In the genomic region with DNA sequence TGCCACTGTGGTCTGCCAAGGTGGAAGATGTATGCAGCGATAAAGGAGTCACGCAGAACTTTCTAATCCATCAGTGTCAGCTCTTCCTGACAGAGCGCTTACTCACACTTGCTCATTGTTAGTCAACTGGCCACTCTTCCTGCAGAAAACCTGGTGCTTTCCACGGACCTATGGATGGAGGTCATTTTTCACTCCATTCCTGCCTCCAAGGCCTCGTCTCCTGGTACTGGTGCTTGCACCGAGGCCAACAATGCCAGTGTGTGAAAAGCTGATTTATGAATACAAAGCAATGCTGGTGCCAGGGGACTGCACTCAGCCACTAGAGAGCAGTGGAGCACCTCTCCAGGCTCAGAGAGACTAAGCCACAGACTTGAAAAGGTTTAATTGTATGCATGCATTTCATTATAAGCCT, we compare ENCODE assay signal across 9 mouse cellular contexts. TPM values are rescaled to one million over a fixed set of nuclear protein-coding genes. Genes with fewer than 3 reads are reported as not detected.
A peak's percentile ranks its signal among the peaks of the same experiment; 100 is the strongest.
DNase-seq lines count a peak whose midpoint lies in the region; ATAC-seq lines count a peak whose summit lies in the region.
"Had no signal": no experiment of that assay in that cellular context is flagged by ENCODE, and none has a peak within 500 bp of the region (broad histone marks: within the 10 kb centered on the region; RNA-seq: fewer than 3 reads in every experiment).

No protein-coding gene starts in this region.

- no peaks in the 10 kb centered on the region for H3K9me3 ChIP-seq in heart, embryonic 10.5 days
- no peaks in the 10 kb centered on the region for H3K9me3 ChIP-seq in heart, embryonic 11.5 days (replicated peaks; ENCODE audit: control insufficient read depth, low read length)
- H3K9me3 ChIP-seq in forebrain, embryonic 14.5 days (replicated peaks; ENCODE audit: control insufficient read depth, low read length), result no peaks in the 10 kb centered on the region
- H3K9me3 ChIP-seq in neural tube, embryonic 13.5 days, result no peaks in the 10 kb centered on the region
- H3K9me3 ChIP-seq: lung, embryonic 15.5 days had no signal

- peaks cover 8% of the 10 kb centered on the region for H3K4me1 ChIP-seq in heart, embryonic 10.5 days
- peaks cover 6% of the 10 kb centered on the region; the same call in 1 of the 2 replicates for H3K4me1 ChIP-seq in heart, embryonic 11.5 days (ENCODE audit: control insufficient read depth, insufficient read depth, low read length)
- peaks cover 10% of the 10 kb centered on the region for H3K4me1 ChIP-seq in forebrain, embryonic 14.5 days (ENCODE audit: control insufficient read depth, insufficient read depth, low read length)
- H3K4me1 ChIP-seq in neural tube, embryonic 13.5 days (replicated peaks), result peaks cover 35% of the 10 kb centered on the region
- H3K4me1 ChIP-seq: lung, embryonic 15.5 days had no signal

- ATAC-seq in heart, embryonic 11.5 days (replicated peaks; ENCODE audit: insufficient number of reproducible peaks, low FRiP score, low TSS enrichment), result no peak
- ATAC-seq in forebrain, embryonic 14.5 days, result peak; percentile 90
- peak; percentile 93 for ATAC-seq in neural tube, embryonic 13.5 days (ENCODE audit: low read depth)

- intact Hi-C loops in gastrocnemius, postnatal 36 days (cut with DNase I), result no loop called here

- H3K9ac ChIP-seq in heart, embryonic 11.5 days (ENCODE audit: low read depth, low read length), result no peak overlapping the region
- H3K9ac ChIP-seq in forebrain, embryonic 14.5 days (ENCODE audit: low read length), result no peak overlapping the region
- H3K9ac ChIP-seq in neural tube, embryonic 13.5 days, result no peak overlapping the region
- H3K9ac ChIP-seq: lung, embryonic 15.5 days had no signal

- WGBS in heart, embryonic 10.5 days, result 83% methylated on average over 6 of the region's 6 CpGs
- 75% methylated on average over 6 of the region's 6 CpGs for WGBS in heart, embryonic 11.5 days (ENCODE audit: insufficient replicate concordance)
- 32% methylated on average over 6 of the region's 6 CpGs for WGBS in forebrain, embryonic 14.5 days
- WGBS in neural tube, embryonic 13.5 days, result 23% methylated on average over 6 of the region's 6 CpGs

- H3K4me3 ChIP-seq in heart, embryonic 10.5 days, result no peak overlapping the region
- H3K4me3 ChIP-seq in heart, embryonic 11.5 days (ENCODE audit: low read depth, low read length), result no peak overlapping the region
- H3K4me3 ChIP-seq in forebrain, embryonic 14.5 days (ENCODE audit: low read depth, low read length), result no peak overlapping the region
- H3K4me3 ChIP-seq in neural tube, embryonic 13.5 days, result no peak overlapping the region
- H3K4me3 ChIP-seq: lung, embryonic 15.5 days had no signal

- no peak overlapping the region for H3K27ac ChIP-seq in heart, embryonic 10.5 days
- H3K27ac ChIP-seq in heart, embryonic 11.5 days (ENCODE audit: low read depth, low read length), result no peak overlapping the region
- H3K27ac ChIP-seq in forebrain, embryonic 14.5 days (ENCODE audit: low read depth, low read length), result peak overlapping the region; percentile 67; the same call in 1 of the 2 replicates
- H3K27ac ChIP-seq in neural tube, embryonic 13.5 days (replicated peaks), result peak overlapping the region; percentile 64
- H3K27ac ChIP-seq: lung, embryonic 15.5 days had no signal

- no peak overlapping the region for H3K4me2 ChIP-seq in heart, embryonic 11.5 days
- peak overlapping the region; percentile 10; the same call in 1 of the 2 replicates for H3K4me2 ChIP-seq in forebrain, embryonic 14.5 days (ENCODE audit: low read length)
- H3K4me2 ChIP-seq in neural tube, embryonic 13.5 days, result no peak overlapping the region
- H3K4me2 ChIP-seq: lung, embryonic 15.5 days had no signal

- H3K36me3 ChIP-seq in heart, embryonic 10.5 days, result peaks cover 60% of the 10 kb centered on the region
- H3K36me3 ChIP-seq in heart, embryonic 11.5 days (ENCODE audit: control insufficient read depth, insufficient read depth, low read length), result peaks cover 3% of the 10 kb centered on the region; the same call in 1 of the 2 replicates
- peaks cover 22% of the 10 kb centered on the region for H3K36me3 ChIP-seq in forebrain, embryonic 14.5 days (ENCODE audit: control insufficient read depth, insufficient read depth, low read length)
- peaks cover 28% of the 10 kb centered on the region for H3K36me3 ChIP-seq in neural tube, embryonic 13.5 days

- no peaks in the 10 kb centered on the region for H3K27me3 ChIP-seq in heart, embryonic 10.5 days (ENCODE audit: insufficient read depth, poor library complexity, severe bottlenecking)
- H3K27me3 ChIP-seq in heart, embryonic 11.5 days (ENCODE audit: control insufficient read depth, insufficient read depth, low read length), result no peaks in the 10 kb centered on the region
- no peaks in the 10 kb centered on the region for H3K27me3 ChIP-seq in forebrain, embryonic 14.5 days (replicated peaks; ENCODE audit: control insufficient read depth, insufficient read depth, low read length)
- no peaks in the 10 kb centered on the region for H3K27me3 ChIP-seq in neural tube, embryonic 13.5 days
- H3K27me3 ChIP-seq: lung, embryonic 15.5 days had no signal

- peak; percentile 62 for DNase-seq in heart, embryonic 10.5 days (ENCODE audit: low spot score)
- DNase-seq in adrenal gland, postnatal 10 days, result peak; percentile 73
- DNase-seq in forebrain, embryonic 14.5 days (ENCODE audit: low spot score), result peak; percentile 94
- peak; percentile 55 for DNase-seq in layer of hippocampus, adult 9-10 months (ENCODE audit: low spot score)
- DNase-seq in thymus, adult 18-20 months, result no peak
- DNase-seq in gastrocnemius, postnatal 36 days, result no peak

RNA-seq across cellular contexts. Expression of gene Psmb7, which starts 22.3 kb away (rescaled TPM):
- 262 and 309 TPM in 2 replicates for polyA plus RNA-seq in heart, embryonic 10.5 days (2016; fragmentation: Nextera tagmentation; extraction: Ambion mirVana)
- polyA plus RNA-seq in heart, embryonic 11.5 days (2014; fragmentation: Nextera tagmentation; extraction: Ambion mirVana), result 254 and 263 TPM in 2 replicates
- total RNA-seq in adrenal gland, postnatal 10 days (2021), result 100 to 1,000 TPM; 274 to 276 TPM
- polyA plus RNA-seq in forebrain, embryonic 14.5 days (2014; fragmentation: Nextera tagmentation; extraction: Ambion mirVana), result 328 and 382 TPM in 2 replicates
- polyA plus RNA-seq in neural tube, embryonic 13.5 days (2015; fragmentation: Nextera tagmentation; extraction: Ambion mirVana), result 316 and 318 TPM in 2 replicates
- 100 to 1,000 TPM; 282 to 284 TPM for total RNA-seq in gastrocnemius, postnatal 36 days (2021)

Comparison
In these comparisons a context has a peak if more than half of its experiments do, and no peak if none do; other contexts are left out.
1. DNase-seq: peak in heart, embryonic 10.5 days (single experiment), adrenal gland, postnatal 10 days (single experiment), forebrain, embryonic 14.5 days (single experiment) and layer of hippocampus, adult 9-10 months (single experiment); none in thymus, adult 18-20 months (0 of 2) and gastrocnemius, postnatal 36 days (0 of 2).
2. H3K27ac ChIP-seq: peak in forebrain, embryonic 14.5 days (single experiment) and neural tube, embryonic 13.5 days (single experiment); none in heart, embryonic 10.5 days (single experiment) and heart, embryonic 11.5 days (single experiment).